Mouse (Mus musculus) activated CD4-positive, CD25-positive, alpha-beta regulatory T cell (primary cell): Measurements from ENCODE around the gene Sh3rf3. TPM values are rescaled to one million over a fixed set of nuclear protein-coding genes. Genes with fewer than 3 reads are reported as not detected.

Source experiments
- polyA plus RNA-seq, 2 experiments: library from polyadenylated mRNA; unstranded; fragments of 100-300 nt; shearing (Covaris generic); gene quantifications; one replicate each; pipeline ENCODE4 v1.2.1; 2017

Sh3rf3 gene
- under 1 TPM in 1 of 2 experiments, not detected in 1; 0.38 TPM for polyA plus RNA-seq

DNA sequence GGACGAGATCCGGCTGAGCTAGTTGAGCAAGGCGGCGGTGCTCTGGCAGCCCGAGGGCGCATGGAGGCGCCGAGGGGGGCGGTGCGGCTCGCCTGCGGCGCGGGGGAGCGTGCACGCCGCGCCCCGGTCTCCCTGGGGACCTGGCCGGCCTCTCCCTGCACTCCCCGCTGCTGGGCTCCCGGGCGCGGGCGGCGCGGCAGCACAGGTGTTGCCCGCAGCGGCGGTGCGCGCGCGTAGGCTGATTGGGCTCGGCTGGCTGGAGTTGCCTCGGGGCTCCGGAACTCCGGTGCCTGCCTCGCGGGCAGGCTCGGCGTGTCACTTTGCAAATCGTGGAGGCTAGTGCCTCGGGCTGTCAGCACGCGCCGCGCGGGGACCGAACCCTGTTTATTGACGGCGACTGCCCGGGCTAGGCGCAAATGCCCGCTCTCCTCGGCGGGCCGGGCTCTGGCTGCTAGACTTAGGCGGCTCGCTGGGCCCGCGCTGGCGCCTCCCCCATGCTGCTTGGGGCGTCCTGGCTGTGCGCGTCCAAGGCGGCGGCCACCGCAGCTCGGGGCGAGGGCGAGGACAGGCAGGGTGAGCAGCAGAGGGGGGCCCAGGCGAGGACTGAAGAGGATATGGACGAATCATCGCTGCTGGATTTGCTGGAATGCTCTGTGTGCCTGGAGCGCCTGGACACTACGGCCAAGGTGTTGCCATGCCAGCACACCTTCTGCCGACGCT lies at the start of gene Sh3rf3:
Gene Sh3rf3, plus strand, starts transcription at position 279 of the 720 bp plus-strand sequence.

Other genes with a start within 250 kb of the Sh3rf3 start
- gene Edar, start 137.7 kb upstream of the Sh3rf3 start, polyA plus RNA-seq: not detected
- not detected for gene Gm17542, start 95.1 kb upstream of the Sh3rf3 start, polyA plus RNA-seq